Comparison of ENCODE assay signal across 8 mouse cellular contexts in genomic region chr7:28568253-28568652, GRCm38 (mm10). TPM values are rescaled to one million over a fixed set of nuclear protein-coding genes. Genes with fewer than 3 reads are reported as not detected.
DNase-seq lines count a peak whose midpoint lies in the region; ATAC-seq and TF ChIP-seq lines count a peak whose summit lies in the region.

No protein-coding gene starts in this region.

- H3K9ac ChIP-seq in midbrain, embryonic 11.5 days (ENCODE audit: low read length), result no peak overlapping the region
- H3K9ac ChIP-seq in midbrain, embryonic 16.5 days (ENCODE audit: low read depth, low read length), result no peak overlapping the region
- no peak overlapping the region for H3K9ac ChIP-seq in hindbrain, embryonic 13.5 days
- H3K9ac ChIP-seq in limb, embryonic 14.5 days (ENCODE audit: low read depth, low read length, severe bottlenecking), result no peak overlapping the region

- DNase-seq in midbrain, embryonic 11.5 days (ENCODE audit: low spot score, missing footprints), result peak; percentile 92
- peak; percentile 79 for DNase-seq in ZHBTc4 (ENCODE audit: low read depth, low spot score)
- peak; percentile 35 for DNase-seq in embryo, embryonic 11.5 days (ENCODE audit: low read depth, low spot score)
- peak; percentile 54 for DNase-seq in limb, embryonic 14.5 days (ENCODE audit: low spot score)
- peak; percentile 87 for DNase-seq in retina, embryonic 14.5 days (ENCODE audit: low spot score)

- ATAC-seq in midbrain, embryonic 11.5 days (ENCODE audit: low FRiP score), result peak; percentile 38; the same call in 1 of the 2 replicates
- ATAC-seq in midbrain, embryonic 16.5 days, result no peak
- ATAC-seq in hindbrain, embryonic 13.5 days (ENCODE audit: low FRiP score), result 0 out of 2 replicates have a peak, but pooled peaks have one; percentile 2
- ATAC-seq in limb, embryonic 14.5 days (ENCODE audit: low FRiP score, low read depth), result no peak
- ATAC-seq in inflammation-experienced regulatory T-cells, adult 6 months, result no peak

- H3K4me3 ChIP-seq in midbrain, embryonic 11.5 days (ENCODE audit: low read depth, low read length), result no peak overlapping the region
- no peak overlapping the region for H3K4me3 ChIP-seq in midbrain, embryonic 16.5 days (ENCODE audit: low read depth, low read length)
- no peak overlapping the region for H3K4me3 ChIP-seq in hindbrain, embryonic 13.5 days
- no peak overlapping the region for H3K4me3 ChIP-seq in limb, embryonic 14.5 days (replicated peaks; ENCODE audit: low read length)

- H3K27ac ChIP-seq in midbrain, embryonic 11.5 days (ENCODE audit: low read depth, low read length), result no peak overlapping the region
- no peak overlapping the region for H3K27ac ChIP-seq in midbrain, embryonic 16.5 days (ENCODE audit: low read length)
- H3K27ac ChIP-seq in hindbrain, embryonic 13.5 days, result no peak overlapping the region
- H3K27ac ChIP-seq in limb, embryonic 14.5 days (replicated peaks; ENCODE audit: low read depth, low read length), result no peak overlapping the region

- H3K9me3 ChIP-seq in midbrain, embryonic 11.5 days (ENCODE audit: control insufficient read depth, low read length), result no peaks in the 10 kb centered on the region
- no peaks in the 10 kb centered on the region for H3K9me3 ChIP-seq in midbrain, embryonic 16.5 days (replicated peaks; ENCODE audit: control insufficient read depth, low read length, poor library complexity, severe bottlenecking)
- no peaks in the 10 kb centered on the region for H3K9me3 ChIP-seq in hindbrain, embryonic 13.5 days
- no peaks in the 10 kb centered on the region for H3K9me3 ChIP-seq in limb, embryonic 14.5 days (ENCODE audit: control insufficient read depth, low read length)

- peaks cover 18% of the 10 kb centered on the region for H3K36me3 ChIP-seq in midbrain, embryonic 11.5 days (ENCODE audit: control insufficient read depth, insufficient read depth, low read length)
- H3K36me3 ChIP-seq in midbrain, embryonic 16.5 days (ENCODE audit: control insufficient read depth, insufficient read depth, low read length), result peaks cover 15% of the 10 kb centered on the region
- peaks cover 48% of the 10 kb centered on the region for H3K36me3 ChIP-seq in hindbrain, embryonic 13.5 days
- peaks cover 57% of the 10 kb centered on the region for H3K36me3 ChIP-seq in limb, embryonic 14.5 days (ENCODE audit: control insufficient read depth, insufficient read depth, low read length)

- H3K27me3 ChIP-seq in midbrain, embryonic 11.5 days (ENCODE audit: control insufficient read depth, insufficient read depth, low read length), result no peaks in the 10 kb centered on the region
- H3K27me3 ChIP-seq in midbrain, embryonic 16.5 days (ENCODE audit: control insufficient read depth, insufficient read depth, low read depth, low read length), result no peaks in the 10 kb centered on the region
- H3K27me3 ChIP-seq in hindbrain, embryonic 13.5 days, result no peaks in the 10 kb centered on the region
- no peaks in the 10 kb centered on the region for H3K27me3 ChIP-seq in limb, embryonic 14.5 days (ENCODE audit: control insufficient read depth, insufficient read depth, low read length)

- no peak for TF ChIP-seq POLR2A in limb, embryonic 14.5 days (IDR thresholded peaks at IDR 0.05; ENCODE audit: borderline replicate concordance, extremely low read depth, insufficient read depth, insufficient read length)

- no peak overlapping the region for H3K4me2 ChIP-seq in midbrain, embryonic 11.5 days
- no peak overlapping the region for H3K4me2 ChIP-seq in midbrain, embryonic 16.5 days (ENCODE audit: low read length)
- no peak overlapping the region for H3K4me2 ChIP-seq in hindbrain, embryonic 13.5 days
- no peak overlapping the region for H3K4me2 ChIP-seq in limb, embryonic 14.5 days (replicated peaks; ENCODE audit: low read depth, low read length, severe bottlenecking)

- no peaks in the 10 kb centered on the region for H3K4me1 ChIP-seq in midbrain, embryonic 11.5 days (ENCODE audit: control insufficient read depth, insufficient read depth, low read length)
- no peaks in the 10 kb centered on the region for H3K4me1 ChIP-seq in midbrain, embryonic 16.5 days (ENCODE audit: control insufficient read depth, insufficient read depth, low read length)
- peaks cover 30% of the 10 kb centered on the region for H3K4me1 ChIP-seq in hindbrain, embryonic 13.5 days (replicated peaks)
- H3K4me1 ChIP-seq in limb, embryonic 14.5 days (ENCODE audit: control insufficient read depth, insufficient read depth, low read length), result peaks cover 15% of the 10 kb centered on the region

RNA-seq across cellular contexts. Expression of gene Nccrp1, which starts 21.2 kb away (rescaled TPM):
- polyA plus RNA-seq in midbrain, embryonic 11.5 days (2014; fragmentation: Nextera tagmentation; extraction: Ambion mirVana), result not detected in 2 replicates
- 0.15 TPM in 1 of 2 replicates, not detected in the other for polyA plus RNA-seq in midbrain, embryonic 16.5 days (2015; fragmentation: Nextera tagmentation; extraction: Ambion mirVana)
- polyA plus RNA-seq in hindbrain, embryonic 13.5 days (2015; fragmentation: Nextera tagmentation; extraction: Ambion mirVana), result 0.13 TPM in 1 of 2 replicates, not detected in the other
- not detected in 2 replicates for polyA plus RNA-seq in limb, embryonic 14.5 days (2012; rRNA removed)
- not detected in 2 replicates for polyA plus RNA-seq in limb, embryonic 14.5 days (2014; fragmentation: Nextera tagmentation; extraction: Ambion mirVana)
- 1 to 10 TPM in 1 of 3 experiments, not detected in 2; 1.4 TPM for polyA plus RNA-seq in inflammation-experienced regulatory T-cells, adult 6 months (2017; shearing (Covaris generic))

RNA-seq across cellular contexts. Expression of gene Sycn, which starts 27.6 kb away (rescaled TPM):
- not detected in 2 replicates for polyA plus RNA-seq in midbrain, embryonic 11.5 days (2014; fragmentation: Nextera tagmentation; extraction: Ambion mirVana)
- not detected in 2 replicates for polyA plus RNA-seq in midbrain, embryonic 16.5 days (2015; fragmentation: Nextera tagmentation; extraction: Ambion mirVana)
- not detected in 2 replicates for polyA plus RNA-seq in hindbrain, embryonic 13.5 days (2015; fragmentation: Nextera tagmentation; extraction: Ambion mirVana)
- 0.14 and 0.85 TPM in 2 replicates for polyA plus RNA-seq in limb, embryonic 14.5 days (2012; rRNA removed)
- polyA plus RNA-seq in limb, embryonic 14.5 days (2014; fragmentation: Nextera tagmentation; extraction: Ambion mirVana), result not detected in 2 replicates
- not detected for polyA plus RNA-seq in inflammation-experienced regulatory T-cells, adult 6 months (2017; shearing (Covaris generic))

RNA-seq across cellular contexts. Expression of gene Samd4b, which starts 29.7 kb away (rescaled TPM):
- 23.8 and 27.8 TPM in 2 replicates for polyA plus RNA-seq in midbrain, embryonic 11.5 days (2014; fragmentation: Nextera tagmentation; extraction: Ambion mirVana)
- 20.2 and 20.4 TPM in 2 replicates for polyA plus RNA-seq in midbrain, embryonic 16.5 days (2015; fragmentation: Nextera tagmentation; extraction: Ambion mirVana)
- 20.7 and 21.6 TPM in 2 replicates for polyA plus RNA-seq in hindbrain, embryonic 13.5 days (2015; fragmentation: Nextera tagmentation; extraction: Ambion mirVana)
- 82.0 and 129 TPM in 2 replicates for polyA plus RNA-seq in limb, embryonic 14.5 days (2012; rRNA removed)
- polyA plus RNA-seq in limb, embryonic 14.5 days (2014; fragmentation: Nextera tagmentation; extraction: Ambion mirVana), result 33.0 and 35.1 TPM in 2 replicates
- 1 to 10 TPM; 6.4 to 9.8 (median 8.2) TPM for polyA plus RNA-seq in inflammation-experienced regulatory T-cells, adult 6 months (2017; shearing (Covaris generic))

RNA-seq across cellular contexts. Expression of gene Pak4, which starts 29.7 kb away (rescaled TPM):
- 29.6 and 32.5 TPM in 2 replicates for polyA plus RNA-seq in midbrain, embryonic 11.5 days (2014; fragmentation: Nextera tagmentation; extraction: Ambion mirVana)
- polyA plus RNA-seq in midbrain, embryonic 16.5 days (2015; fragmentation: Nextera tagmentation; extraction: Ambion mirVana), result 18.1 and 19.1 TPM in 2 replicates
- polyA plus RNA-seq in hindbrain, embryonic 13.5 days (2015; fragmentation: Nextera tagmentation; extraction: Ambion mirVana), result 21.5 and 22.1 TPM in 2 replicates
- 27.6 and 29.6 TPM in 2 replicates for polyA plus RNA-seq in limb, embryonic 14.5 days (2012; rRNA removed)
- polyA plus RNA-seq in limb, embryonic 14.5 days (2014; fragmentation: Nextera tagmentation; extraction: Ambion mirVana), result 21.3 and 26.3 TPM in 2 replicates
- 1 to 10 TPM; 2.1 to 3.7 (median 2.6) TPM for polyA plus RNA-seq in inflammation-experienced regulatory T-cells, adult 6 months (2017; shearing (Covaris generic))

RNA-seq across cellular contexts. Expression of gene Ifnl3, which starts 45.6 kb away (rescaled TPM):
- not detected in 2 replicates for polyA plus RNA-seq in midbrain, embryonic 11.5 days (2014; fragmentation: Nextera tagmentation; extraction: Ambion mirVana)
- polyA plus RNA-seq in midbrain, embryonic 16.5 days (2015; fragmentation: Nextera tagmentation; extraction: Ambion mirVana), result not detected in 2 replicates
- polyA plus RNA-seq in hindbrain, embryonic 13.5 days (2015; fragmentation: Nextera tagmentation; extraction: Ambion mirVana), result not detected in 2 replicates
- polyA plus RNA-seq in limb, embryonic 14.5 days (2012; rRNA removed), result not detected in 2 replicates
- polyA plus RNA-seq in limb, embryonic 14.5 days (2014; fragmentation: Nextera tagmentation; extraction: Ambion mirVana), result not detected in 2 replicates
- polyA plus RNA-seq in inflammation-experienced regulatory T-cells, adult 6 months (2017; shearing (Covaris generic)), result not detected

Comparison
In these comparisons a context has a peak if more than half of its experiments do, and no peak if none do; other contexts are left out.
1. ATAC-seq: peak in midbrain, embryonic 11.5 days (single experiment) and hindbrain, embryonic 13.5 days (single experiment); none in midbrain, embryonic 16.5 days (single experiment), limb, embryonic 14.5 days (single experiment) and inflammation-experienced regulatory T-cells, adult 6 months (single experiment).
2. DNase-seq: peak in every context shown above with its lines; median percentile 92 in midbrain, embryonic 11.5 days; 87 in retina, embryonic 14.5 days; 79 in ZHBTc4; 54 in limb, embryonic 14.5 days; 35 in embryo, embryonic 11.5 days.